Mouse (Mus musculus) hindbrain, embryonic 13.5 days (tissue): ENCODE results near the gene Sgpp2. TPM values are rescaled to one million over a fixed set of nuclear protein-coding genes. Genes with fewer than 3 reads are reported as not detected.

Experiments
- ATAC-seq: fragments of 200-750 bp; cut with Nextera tagmentation; 2 replicates; pipeline ENCODE4 v1.8.0; 2017; ENCODE audit warnings: moderate TSS enrichment; ENCODE audit not compliant: low FRiP score
- H3K27ac ChIP-seq: fragments of 300-500 bp; sonication (generic); 2 replicates; pipeline ENCODE4 v1.5.1; 2015; ENCODE audit warnings: inconsistent platforms, mild to moderate bottlenecking, moderate library complexity
- H3K27me3 ChIP-seq: fragments of 300-500 bp; sonication (generic); 2 replicates; pipeline ENCODE4 v1.6.1; 2015; ENCODE audit warnings: mild to moderate bottlenecking, inconsistent platforms
- H3K36me3 ChIP-seq: fragments of 300-500 bp; sonication (generic); 2 replicates; pipeline ENCODE4 v1.6.1; 2015; ENCODE audit warnings: mild to moderate bottlenecking, inconsistent platforms
- H3K4me1 ChIP-seq: fragments of 300-500 bp; sonication (generic); replicated peaks from 2 replicates; pipeline ENCODE4 v1.6.1; 2015; ENCODE audit warnings: inconsistent platforms
- H3K4me2 ChIP-seq: fragments of 300-500 bp; sonication (generic); 2 replicates; pipeline ENCODE4 v1.6.1; 2015; ENCODE audit warnings: inconsistent platforms, mild to moderate bottlenecking, moderate library complexity
- H3K4me3 ChIP-seq: fragments of 300-500 bp; sonication (generic); 2 replicates; pipeline ENCODE4 v1.5.1; 2015; ENCODE audit warnings: mild to moderate bottlenecking, inconsistent platforms
- H3K9ac ChIP-seq: fragments of 300-500 bp; sonication (generic); 2 replicates; pipeline ENCODE4 v1.6.1; 2015; ENCODE audit warnings: mild to moderate bottlenecking, inconsistent platforms
- H3K9me3 ChIP-seq: fragments of 300-500 bp; sonication (generic); 2 replicates; pipeline ENCODE4 v1.6.1; 2016; ENCODE audit warnings: inconsistent platforms
- WGBS: fragments of 180-500 bp; shearing (Covaris S2); methylation state at CpG from one replicate; pipeline ENCODE4 v1.1.7; 2015; 5-methylcytosine and 5-hydroxymethylcytosine counted together
- polyA plus RNA-seq: library from polyadenylated mRNA; unstranded; fragments of >200 nt; fragmentation: Nextera tagmentation; extraction: Ambion mirVana; gene quantifications from 2 replicates; pipeline ENCODE4 v1.2.1, GENCODE M21; 2015

Gene Sgpp2
- polyA plus RNA-seq, 1 experiment from 2014 or later = 1.2 TPM

DNA sequence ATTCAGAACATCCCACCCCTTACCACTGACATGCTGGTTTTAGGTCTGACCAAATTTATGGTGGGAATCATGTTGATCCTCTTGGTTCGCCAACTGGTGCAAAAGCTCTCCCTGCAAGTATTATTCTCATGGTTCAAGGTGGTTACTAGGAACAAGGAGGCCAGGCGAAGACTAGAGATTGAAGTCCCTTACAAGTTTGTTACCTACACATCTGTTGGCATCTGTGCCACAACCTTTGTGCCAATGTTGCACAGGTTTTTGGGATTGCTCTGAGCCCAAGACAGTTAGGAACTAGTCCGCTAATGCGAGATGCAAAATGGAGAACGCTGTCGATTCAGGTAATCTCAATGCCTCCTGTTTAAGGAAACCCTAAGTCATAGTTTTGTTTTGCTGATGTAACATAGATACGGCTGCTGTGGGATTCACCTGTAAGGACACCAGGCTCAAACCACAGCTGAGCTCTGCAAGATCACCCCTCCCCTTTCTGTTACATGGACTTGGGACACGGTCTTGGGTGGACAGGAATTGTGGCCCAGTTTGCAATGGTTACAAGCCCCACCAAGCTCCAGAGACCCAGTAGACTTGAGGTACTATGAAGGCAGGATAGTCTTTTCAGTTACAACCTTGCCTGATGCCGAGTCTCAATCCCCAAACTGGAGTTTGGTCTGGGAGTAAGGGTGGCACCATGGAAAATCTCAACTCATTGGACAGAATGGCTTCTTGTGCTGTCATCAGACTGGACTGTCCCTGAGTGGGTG is 107.2 kb downstream of the Sgpp2 start:
- no peaks in the 10 kb centered on the region for H3K4me1 ChIP-seq
- peaks cover 15% of the 10 kb centered on the region for H3K36me3 ChIP-seq
- 97% methylated on average over 9 of the region's 9 CpGs for WGBS
- H3K27me3 ChIP-seq = no peaks in the 10 kb centered on the region
- no peak overlapping the region for H3K4me2 ChIP-seq
- no peak overlapping the region for H3K9ac ChIP-seq
- H3K27ac ChIP-seq = no peak overlapping the region
- H3K9me3 ChIP-seq = no peaks in the 10 kb centered on the region
- no peak for ATAC-seq
- H3K4me3 ChIP-seq = no peak overlapping the region

DNA sequence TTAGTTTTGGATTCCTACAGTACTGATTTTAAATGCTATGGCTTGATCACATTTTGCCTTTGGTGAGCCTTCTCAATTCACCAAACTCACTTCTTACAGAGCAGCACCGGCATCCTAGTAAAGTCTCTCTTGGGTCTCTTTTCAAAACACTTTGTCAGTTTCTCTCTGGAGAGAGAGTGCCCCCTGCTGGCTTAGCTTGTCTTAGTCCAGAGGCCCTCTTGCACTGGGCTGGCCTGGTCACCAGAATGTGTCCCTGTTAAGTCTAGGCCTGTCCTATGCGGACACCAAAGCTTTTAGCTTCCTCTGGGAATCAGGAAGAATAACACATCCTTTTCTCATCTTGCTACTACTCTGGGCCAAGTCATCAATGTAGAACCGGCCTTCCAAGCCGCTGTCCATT is 109.4 kb downstream of the Sgpp2 start:
- Histone ChIP-seq H3K9me3 (no peaks in the 10 kb centered on the region), H3K9ac (no peak overlapping the region), H3K4me1 (peaks cover 3% of the 10 kb centered on the region; the same call in 1 of the 2 replicates), H3K27me3 (no peaks in the 10 kb centered on the region), H3K36me3 (peaks cover 14% of the 10 kb centered on the region), H3K4me3 (no peak overlapping the region), H3K4me2 (no peak overlapping the region), H3K27ac (no peak overlapping the region)
- 50% methylated on average over 4 of the region's 4 CpGs for WGBS
- ATAC-seq = 0 out of 2 replicates have a peak, but pooled peaks have one; percentile 43

DNA sequence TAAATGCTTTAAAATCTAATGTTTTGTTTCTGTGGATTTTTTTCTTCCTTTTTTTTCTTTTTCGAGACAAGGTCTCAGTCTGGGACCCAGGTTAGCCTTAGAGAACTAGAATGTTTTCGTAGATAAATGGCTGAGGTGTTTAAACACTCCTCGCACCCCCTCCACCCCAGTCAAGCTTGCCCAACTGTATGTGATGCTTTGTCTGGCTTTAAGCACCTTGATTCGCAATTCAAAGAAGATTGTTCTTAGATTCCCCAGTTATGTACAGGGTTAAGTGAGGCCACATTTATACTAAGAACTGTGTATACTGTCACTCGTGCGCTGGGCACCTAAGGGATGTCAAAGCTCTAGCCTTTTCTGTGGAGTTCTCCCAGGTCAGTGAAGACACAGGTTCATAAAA is 110.1 kb downstream of the Sgpp2 start:
- Histone ChIP-seq H3K9me3 (no peaks in the 10 kb centered on the region), H3K4me2 (no peak overlapping the region), H3K36me3 (peaks cover 14% of the 10 kb centered on the region), H3K27me3 (no peaks in the 10 kb centered on the region), H3K4me1 (peaks cover 4% of the 10 kb centered on the region; the same call in 1 of the 2 replicates), H3K9ac (no peak overlapping the region), H3K4me3 (no peak overlapping the region), H3K27ac (no peak overlapping the region)
- WGBS = 94% methylated on average over 6 of the region's 6 CpGs
- no peak for ATAC-seq

DNA sequence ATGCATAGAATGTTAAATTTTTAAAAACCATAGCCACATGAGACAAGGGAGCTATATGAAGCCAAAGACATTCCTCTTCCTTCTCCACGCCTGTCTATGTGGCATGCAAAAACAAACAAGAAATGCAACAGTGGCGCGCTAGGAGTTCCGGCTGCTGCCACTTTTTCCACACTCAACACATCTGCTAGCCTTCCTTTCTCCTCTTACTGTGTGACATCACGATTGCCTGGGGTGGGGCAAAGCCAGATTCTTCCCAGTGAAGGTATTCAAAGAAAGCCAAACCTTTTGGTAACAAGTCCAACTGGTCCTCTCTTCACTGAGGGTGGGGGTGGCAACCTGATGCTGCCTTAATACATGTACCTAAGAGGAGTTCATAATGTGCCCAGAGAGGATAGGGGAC is 111.6 kb downstream of the Sgpp2 start:
- no peak overlapping the region for H3K4me2 ChIP-seq
- no peak overlapping the region for H3K9ac ChIP-seq
- no peaks in the 10 kb centered on the region for H3K27me3 ChIP-seq
- no peak overlapping the region for H3K4me3 ChIP-seq
- H3K9me3 ChIP-seq = no peaks in the 10 kb centered on the region
- H3K27ac ChIP-seq = no peak overlapping the region
- H3K36me3 ChIP-seq = peaks cover 14% of the 10 kb centered on the region
- peaks cover 15% of the 10 kb centered on the region for H3K4me1 ChIP-seq
- 85% methylated on average over 5 of the region's 5 CpGs for WGBS
- no peak for ATAC-seq

DNA sequence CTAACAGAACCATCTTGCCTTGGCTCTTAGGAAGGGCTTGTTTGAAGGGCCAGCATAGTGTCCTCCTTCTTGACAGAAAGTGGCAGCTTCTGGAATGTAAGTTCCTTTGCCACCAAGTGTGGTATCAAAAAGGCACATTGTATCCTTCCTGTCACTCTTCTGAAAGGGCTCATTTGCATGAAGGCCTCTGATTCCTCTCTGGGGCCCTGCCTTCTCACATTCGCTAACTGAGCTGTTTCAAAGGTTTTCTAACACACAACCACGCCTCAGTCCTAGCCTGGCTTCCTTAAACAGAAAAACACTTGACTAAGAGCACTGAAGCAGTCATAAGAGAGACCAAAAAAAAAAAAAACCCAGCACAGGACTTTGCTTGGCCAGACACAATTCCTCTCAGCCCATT is 112.4 kb downstream of the Sgpp2 start:
- peaks cover 11% of the 10 kb centered on the region for H3K36me3 ChIP-seq
- no peaks in the 10 kb centered on the region for H3K9me3 ChIP-seq
- no peak overlapping the region for H3K9ac ChIP-seq
- no peak overlapping the region for H3K27ac ChIP-seq
- WGBS = 43% methylated on average over 2 of the region's 2 CpGs
- peaks cover 15% of the 10 kb centered on the region for H3K4me1 ChIP-seq
- no peak overlapping the region for H3K4me2 ChIP-seq
- H3K27me3 ChIP-seq = no peaks in the 10 kb centered on the region
- ATAC-seq = no peak
- H3K4me3 ChIP-seq = no peak overlapping the region

DNA sequence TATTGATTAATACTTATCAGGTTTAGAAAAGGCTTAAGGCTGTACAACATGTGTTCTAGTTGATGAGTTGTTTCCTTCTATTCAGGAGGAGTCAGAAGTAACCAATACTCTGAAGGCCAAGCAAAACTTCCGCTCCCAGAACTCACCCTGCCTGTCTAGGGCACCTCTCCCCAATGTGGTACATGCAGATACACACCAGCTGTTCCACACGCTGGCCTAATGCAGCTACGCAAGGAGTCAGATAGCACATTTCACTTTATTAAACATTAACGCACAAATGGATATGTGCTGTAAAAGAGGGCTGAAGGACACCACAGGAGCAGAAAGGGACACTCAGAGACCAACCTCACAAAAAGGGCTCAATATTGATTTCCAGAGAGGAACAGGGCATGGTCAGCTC is 114.7 kb downstream of the Sgpp2 start:
- Histone ChIP-seq H3K4me2 (no peak overlapping the region), H3K4me3 (no peak overlapping the region), H3K27me3 (no peaks in the 10 kb centered on the region), H3K36me3 (peaks cover 8% of the 10 kb centered on the region; the same call in 1 of the 2 replicates), H3K9ac (no peak overlapping the region), H3K9me3 (no peaks in the 10 kb centered on the region), H3K4me1 (peaks cover 22% of the 10 kb centered on the region), H3K27ac (no peak overlapping the region)
- no peak for ATAC-seq
- WGBS = 86% methylated on average over 4 of the region's 4 CpGs

DNA sequence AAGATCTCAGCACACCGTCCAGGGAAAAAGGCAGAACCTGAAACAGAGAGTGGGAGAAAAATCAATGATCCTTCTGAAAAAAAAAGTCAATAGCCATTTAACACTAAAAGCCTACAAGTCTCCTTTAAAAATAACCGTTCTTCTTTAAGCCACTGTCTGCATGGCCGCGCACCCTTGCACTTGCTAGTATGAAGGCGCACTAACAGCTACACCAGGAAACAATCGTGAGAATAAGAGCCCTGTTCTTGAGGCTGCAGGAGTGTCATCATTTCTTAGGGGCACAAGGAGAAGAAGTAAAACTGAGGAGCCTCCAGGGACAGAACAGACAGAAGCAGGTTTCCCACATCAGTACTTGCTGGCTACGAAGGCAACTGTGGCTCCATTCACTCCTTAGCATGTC is 115.2 kb downstream of the Sgpp2 start:
- H3K9ac ChIP-seq = no peak overlapping the region
- H3K27ac ChIP-seq = peak overlapping the region; percentile 8; the same call in 1 of the 2 replicates
- H3K36me3 ChIP-seq = peaks cover 8% of the 10 kb centered on the region; the same call in 1 of the 2 replicates
- 89% methylated on average over 7 of the region's 7 CpGs for WGBS
- no peak for ATAC-seq
- H3K4me3 ChIP-seq = no peak overlapping the region
- H3K27me3 ChIP-seq = no peaks in the 10 kb centered on the region
- H3K4me2 ChIP-seq = no peak overlapping the region
- no peaks in the 10 kb centered on the region for H3K9me3 ChIP-seq
- peaks cover 22% of the 10 kb centered on the region for H3K4me1 ChIP-seq

DNA sequence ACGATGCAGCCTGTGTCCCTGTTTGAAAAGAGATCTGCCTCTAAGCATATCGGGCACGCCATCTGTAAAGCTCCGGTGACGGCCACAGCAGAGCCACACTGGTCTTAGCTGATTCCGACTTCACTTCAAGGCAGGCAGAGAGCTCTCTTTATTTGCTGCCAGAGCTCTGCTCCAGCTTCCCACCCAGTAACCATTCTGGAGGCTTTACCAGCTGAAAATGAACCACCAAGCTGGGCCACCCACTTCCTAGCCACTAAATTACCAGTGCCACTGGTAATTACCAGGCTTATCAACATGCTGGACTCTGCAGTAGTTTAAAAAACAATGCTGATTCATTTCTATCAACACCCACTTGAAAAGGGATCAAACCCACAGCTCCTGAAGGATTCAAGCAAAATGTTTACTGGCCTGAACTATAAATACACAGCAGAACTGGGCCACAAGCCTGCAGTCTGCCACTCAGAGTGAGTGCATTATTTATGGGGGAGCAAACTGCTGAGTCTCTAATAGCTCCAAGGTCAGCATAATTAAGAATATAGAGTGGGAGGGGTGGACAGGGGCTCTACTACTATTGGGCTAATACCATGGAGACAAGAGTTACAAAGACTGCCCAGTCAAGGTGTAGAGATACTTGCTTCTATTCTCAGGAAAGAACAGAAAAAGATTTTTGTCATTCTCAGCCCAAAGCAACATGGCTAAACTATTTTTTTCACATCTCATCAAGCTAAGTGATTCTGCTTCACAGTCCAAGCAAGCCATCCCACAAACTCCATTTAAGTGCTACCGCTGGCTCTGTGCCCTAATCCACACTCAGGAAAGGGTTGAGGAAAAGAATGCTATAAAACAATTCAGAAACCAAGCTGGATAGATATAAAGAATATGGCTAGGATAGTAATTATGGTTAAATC is 115.9 kb downstream of the Sgpp2 start:
- no peak overlapping the region for H3K4me3 ChIP-seq
- peaks cover 22% of the 10 kb centered on the region for H3K4me1 ChIP-seq
- no peak overlapping the region for H3K9ac ChIP-seq
- 0 out of 2 replicates have a peak, but pooled peaks have one; percentile 28 for ATAC-seq
- H3K27ac ChIP-seq = peak overlapping the region; percentile 8; the same call in 1 of the 2 replicates
- no peak overlapping the region for H3K4me2 ChIP-seq
- H3K27me3 ChIP-seq = no peaks in the 10 kb centered on the region
- 85% methylated on average over 7 of the region's 7 CpGs for WGBS
- H3K36me3 ChIP-seq = peaks cover 8% of the 10 kb centered on the region; the same call in 1 of the 2 replicates
- no peaks in the 10 kb centered on the region for H3K9me3 ChIP-seq

DNA sequence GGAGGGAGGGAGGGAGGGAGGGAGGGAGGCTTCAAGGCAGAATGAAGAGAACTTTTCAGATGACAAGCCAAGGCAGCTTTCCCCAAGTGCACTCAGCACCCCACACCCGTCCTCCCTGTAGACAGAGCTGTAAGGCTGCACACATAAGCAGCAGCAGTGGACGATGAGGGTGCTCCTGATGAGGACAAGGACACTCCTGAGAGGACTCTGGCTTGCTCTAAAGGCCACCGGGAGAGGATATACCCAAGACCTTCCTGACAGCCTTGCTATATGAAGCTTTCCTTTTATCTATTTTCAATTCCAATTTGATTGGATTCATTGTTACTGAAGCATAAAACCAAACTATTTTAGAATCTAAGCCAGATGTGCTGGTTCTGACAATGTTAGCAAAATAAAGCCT is 116.7 kb downstream of the Sgpp2 start:
- Histone ChIP-seq H3K27ac (no peak overlapping the region), H3K9me3 (no peaks in the 10 kb centered on the region), H3K4me2 (no peak overlapping the region), H3K4me3 (no peak overlapping the region), H3K27me3 (no peaks in the 10 kb centered on the region), H3K9ac (no peak overlapping the region), H3K36me3 (peaks cover 8% of the 10 kb centered on the region; the same call in 1 of the 2 replicates), H3K4me1 (peaks cover 22% of the 10 kb centered on the region)
- no peak for ATAC-seq
- 83% methylated on average over 3 of the region's 3 CpGs for WGBS

DNA sequence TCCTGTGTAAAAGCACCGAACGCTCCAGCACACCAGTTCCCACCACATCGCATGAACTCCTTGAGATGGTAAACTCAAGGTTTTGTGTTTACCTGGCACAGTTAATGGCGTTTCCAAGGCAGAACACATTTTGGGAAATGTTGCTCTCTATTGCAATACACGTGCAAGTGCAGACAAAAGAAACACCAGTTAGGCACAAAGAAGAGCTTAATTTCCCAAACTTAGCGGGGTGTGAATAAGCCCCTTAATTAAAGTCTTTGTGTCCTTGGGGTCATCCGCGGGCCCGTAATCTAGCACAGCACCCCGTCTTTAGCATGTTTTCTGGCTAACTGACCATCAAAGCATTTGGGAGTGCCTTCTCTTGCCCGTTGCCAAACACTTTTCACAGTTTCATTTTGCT is 118.7 kb downstream of the Sgpp2 start:
- no peak overlapping the region for H3K4me3 ChIP-seq
- H3K27ac ChIP-seq = no peak overlapping the region
- H3K27me3 ChIP-seq = no peaks in the 10 kb centered on the region
- H3K4me1 ChIP-seq = peaks cover 19% of the 10 kb centered on the region
- no peak overlapping the region for H3K4me2 ChIP-seq
- H3K9me3 ChIP-seq = no peaks in the 10 kb centered on the region
- peaks cover 11% of the 10 kb centered on the region; the same call in 1 of the 2 replicates for H3K36me3 ChIP-seq
- H3K9ac ChIP-seq = no peak overlapping the region
- no peak for ATAC-seq
- WGBS = 48% methylated on average over 11 of the region's 11 CpGs

DNA sequence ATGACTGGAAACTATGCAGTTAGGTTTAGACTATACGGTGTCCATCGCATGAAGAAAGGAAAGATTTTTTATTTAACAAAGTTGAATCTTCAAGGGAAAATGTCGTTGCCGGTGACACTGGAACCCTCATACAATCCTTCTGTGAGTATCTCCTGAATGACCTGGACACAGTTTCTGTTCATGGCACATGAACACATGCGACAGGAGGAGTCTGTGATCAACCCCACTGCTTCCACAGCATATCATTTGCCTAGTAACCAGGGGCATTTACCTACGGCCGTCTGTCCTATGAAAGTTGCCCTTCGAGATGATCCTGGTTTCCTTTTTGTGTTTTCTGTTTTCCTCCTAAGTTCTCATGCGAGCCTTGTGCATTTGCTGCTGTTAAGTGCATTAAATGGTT is 123.3 kb downstream of the Sgpp2 start:
- peaks cover 6% of the 10 kb centered on the region; the same call in 1 of the 2 replicates for H3K36me3 ChIP-seq
- no peak for ATAC-seq

DNA sequence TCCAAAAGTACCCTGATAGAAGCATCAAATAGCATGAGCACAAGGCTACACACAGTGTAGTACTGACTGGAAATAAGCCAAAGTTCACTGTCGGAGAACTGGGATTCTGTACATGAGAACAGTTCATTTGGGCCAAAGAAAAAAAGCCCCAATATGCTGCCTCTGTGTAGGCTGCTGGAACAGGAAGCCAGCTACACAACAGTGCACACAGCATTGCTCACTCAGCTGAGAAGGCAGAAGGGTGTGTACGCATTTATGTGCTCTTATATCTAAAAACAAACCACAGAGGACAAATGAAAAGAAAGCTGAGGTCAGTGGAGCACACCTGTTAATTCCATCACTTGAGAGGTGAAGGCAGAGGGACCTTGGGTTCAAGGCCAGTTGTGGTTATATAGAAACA is 125.8 kb downstream of the Sgpp2 start:
- ATAC-seq = no peak
- no peaks in the 10 kb centered on the region for H3K27me3 ChIP-seq
- H3K4me2 ChIP-seq = no peak overlapping the region
- WGBS = 91% methylated on average over 2 of the region's 2 CpGs
- H3K9me3 ChIP-seq = no peaks in the 10 kb centered on the region
- H3K9ac ChIP-seq = no peak overlapping the region
- peaks cover 17% of the 10 kb centered on the region for H3K36me3 ChIP-seq
- H3K4me1 ChIP-seq = no peaks in the 10 kb centered on the region
- no peak overlapping the region for H3K27ac ChIP-seq
- no peak overlapping the region for H3K4me3 ChIP-seq

More for the DNA sequence above, 123.3 kb downstream of the Sgpp2 start:
- WGBS = 93% methylated on average over 9 of the region's 9 CpGs
- Histone ChIP-seq H3K27me3 (no peaks in the 10 kb centered on the region), H3K4me3 (no peak overlapping the region), H3K9ac (no peak overlapping the region), H3K9me3 (no peaks in the 10 kb centered on the region), H3K4me1 (peaks cover 7% of the 10 kb centered on the region; the same call in 1 of the 2 replicates), H3K27ac (no peak overlapping the region), H3K4me2 (no peak overlapping the region)
